Mouse (Mus musculus): ENCODE results near the gene Poc1b. TPM values are rescaled to one million over a fixed set of nuclear protein-coding genes. Genes with fewer than 3 reads are reported as not detected.

Gene Poc1b
- polyA plus RNA-seq, 2 experiments, result 23.4 to 25.3 TPM

DNA sequence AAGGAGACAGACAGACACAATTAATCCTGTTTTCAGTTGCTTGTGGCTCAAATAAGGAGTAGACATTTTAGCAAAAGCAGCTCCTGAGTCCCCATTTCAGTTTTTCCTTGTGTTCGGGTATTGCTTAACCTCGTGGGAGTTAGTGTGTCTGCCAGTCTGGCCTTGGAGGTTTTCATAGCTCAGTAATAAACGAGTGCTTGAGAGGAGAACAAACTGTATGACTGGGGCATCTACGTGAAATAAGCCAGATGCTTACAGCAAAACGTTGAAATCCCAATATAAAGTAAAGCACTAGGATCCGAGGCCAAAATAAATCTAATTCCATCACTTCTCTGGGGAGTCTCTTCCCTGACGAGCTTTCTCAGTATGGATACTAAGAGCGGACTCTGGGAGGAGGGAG is 38.8 kb downstream of the Poc1b start:
- H3K4me2 ChIP-seq (replicated peaks; ENCODE audit: low read depth, low read length, severe bottlenecking), result no peak overlapping the region
- H3K9ac ChIP-seq (ENCODE audit: low read depth, low read length, severe bottlenecking), result no peak overlapping the region
- 71% methylated on average over 8 of the region's 8 CpGs for WGBS
- no peaks in the 10 kb centered on the region for H3K4me1 ChIP-seq (ENCODE audit: control insufficient read depth, insufficient read depth, low read length)
- H3K27me3 ChIP-seq (ENCODE audit: control insufficient read depth, insufficient read depth, low read length), result no peaks in the 10 kb centered on the region
- ATAC-seq (ENCODE audit: low FRiP score, low read depth), result no peak
- TF ChIP-seq POLR2A (IDR thresholded peaks at IDR 0.05; ENCODE audit: borderline replicate concordance, extremely low read depth, insufficient read depth, insufficient read length), result no peak
- no peak for DNase-seq (ENCODE audit: low spot score)
- H3K9me3 ChIP-seq (ENCODE audit: control insufficient read depth, low read length), result no peaks in the 10 kb centered on the region
- H3K36me3 ChIP-seq (ENCODE audit: control insufficient read depth, insufficient read depth, low read length), result peaks cover 12% of the 10 kb centered on the region
- H3K27ac ChIP-seq (replicated peaks; ENCODE audit: low read depth, low read length), result no peak overlapping the region
- no peak overlapping the region for H3K4me3 ChIP-seq (replicated peaks; ENCODE audit: low read length)

DNA sequence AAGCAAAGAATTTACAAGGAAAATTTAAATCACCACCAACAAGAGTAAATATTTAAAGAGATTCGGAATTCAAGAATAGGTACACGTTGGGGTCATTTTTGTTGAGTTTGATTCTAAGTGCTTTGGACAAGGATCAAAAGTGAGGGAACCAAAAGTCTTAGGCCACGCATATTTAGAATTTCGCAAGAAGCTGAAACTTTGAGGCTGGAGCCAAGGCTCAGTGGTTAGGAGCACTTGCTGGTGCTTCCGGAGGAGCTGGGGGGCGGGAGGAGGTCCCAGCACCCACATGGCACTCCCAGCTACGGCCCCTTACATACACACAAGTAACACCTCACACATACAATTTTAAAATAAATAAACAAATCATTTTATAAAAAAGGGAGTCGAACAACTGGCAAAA is 39.8 kb downstream of the Poc1b start:
- Histone ChIP-seq H3K4me3 (replicated peaks; ENCODE audit: low read length) (no peak overlapping the region), H3K9ac (ENCODE audit: low read depth, low read length, severe bottlenecking) (no peak overlapping the region), H3K36me3 (ENCODE audit: control insufficient read depth, insufficient read depth, low read length) (peaks cover 12% of the 10 kb centered on the region), H3K9me3 (ENCODE audit: control insufficient read depth, low read length) (no peaks in the 10 kb centered on the region), H3K4me2 (replicated peaks; ENCODE audit: low read depth, low read length, severe bottlenecking) (no peak overlapping the region), H3K27ac (replicated peaks; ENCODE audit: low read depth, low read length) (no peak overlapping the region), H3K4me1 (ENCODE audit: control insufficient read depth, insufficient read depth, low read length) (no peaks in the 10 kb centered on the region), H3K27me3 (ENCODE audit: control insufficient read depth, insufficient read depth, low read length) (no peaks in the 10 kb centered on the region)
- WGBS, result 95% methylated on average over 8 of the region's 8 CpGs
- ATAC-seq (ENCODE audit: low FRiP score, low read depth) (no peak), DNase-seq (ENCODE audit: low spot score) (no peak)
- TF ChIP-seq POLR2A (IDR thresholded peaks at IDR 0.05; ENCODE audit: borderline replicate concordance, extremely low read depth, insufficient read depth, insufficient read length), result no peak

DNA sequence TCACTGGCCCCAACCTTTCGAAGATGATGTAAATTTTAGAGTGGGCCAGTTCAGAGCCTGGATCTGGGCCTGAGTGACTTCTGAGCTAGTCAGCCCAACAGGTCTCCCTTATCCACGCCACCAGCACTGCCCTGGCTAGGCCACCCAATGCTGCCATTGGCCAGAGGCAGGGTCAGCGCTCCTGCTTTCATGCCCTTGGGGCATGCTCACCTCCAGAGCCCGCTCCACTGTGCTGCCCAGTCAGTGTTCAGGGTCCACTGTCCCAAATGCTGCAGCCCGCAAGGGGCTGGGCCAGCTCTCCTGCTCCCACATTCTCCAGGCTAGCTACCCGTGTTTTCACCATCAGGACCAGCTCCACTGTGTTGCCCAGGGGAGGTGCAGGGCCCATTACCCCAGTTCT is 43.2 kb downstream of the Poc1b start:
- Histone ChIP-seq H3K9ac (ENCODE audit: low read depth, low read length, severe bottlenecking) (no peak overlapping the region), H3K27me3 (ENCODE audit: control insufficient read depth, insufficient read depth, low read length) (no peaks in the 10 kb centered on the region), H3K36me3 (ENCODE audit: control insufficient read depth, insufficient read depth, low read length) (peaks cover 8% of the 10 kb centered on the region), H3K9me3 (ENCODE audit: control insufficient read depth, low read length) (no peaks in the 10 kb centered on the region), H3K27ac (replicated peaks; ENCODE audit: low read depth, low read length) (no peak overlapping the region), H3K4me3 (replicated peaks; ENCODE audit: low read length) (no peak overlapping the region), H3K4me2 (replicated peaks; ENCODE audit: low read depth, low read length, severe bottlenecking) (no peak overlapping the region), H3K4me1 (ENCODE audit: control insufficient read depth, insufficient read depth, low read length) (no peaks in the 10 kb centered on the region)
- TF ChIP-seq POLR2A (IDR thresholded peaks at IDR 0.05; ENCODE audit: borderline replicate concordance, extremely low read depth, insufficient read depth, insufficient read length), result no peak
- ATAC-seq (ENCODE audit: low FRiP score, low read depth) (no peak), DNase-seq (ENCODE audit: low spot score) (no peak)
- WGBS, result 90% methylated on average over 6 of the region's 6 CpGs

DNA sequence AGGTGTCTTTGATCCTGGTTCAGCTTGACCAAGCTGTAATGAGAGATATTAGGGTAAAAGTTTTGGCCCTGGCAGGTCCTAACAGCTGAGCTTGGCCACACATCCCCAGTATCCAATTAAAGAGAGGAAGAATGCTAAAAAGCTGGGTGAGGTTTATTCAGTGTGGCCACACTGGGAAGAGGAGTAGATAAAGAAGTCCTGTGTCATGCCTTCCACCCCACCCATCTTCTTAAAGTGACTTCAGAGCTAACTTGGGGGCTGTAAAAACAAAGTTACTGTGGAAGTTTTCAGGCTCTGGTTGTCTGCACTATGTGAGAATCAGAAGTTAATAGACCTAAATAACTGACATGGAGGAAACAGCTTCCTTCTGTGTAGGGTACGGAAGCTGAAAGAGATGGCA is 44.7 kb downstream of the Poc1b start:
- Histone ChIP-seq H3K9me3 (ENCODE audit: control insufficient read depth, low read length) (no peaks in the 10 kb centered on the region), H3K36me3 (ENCODE audit: control insufficient read depth, insufficient read depth, low read length) (peaks cover 5% of the 10 kb centered on the region; the same call in 1 of the 2 replicates), H3K27me3 (ENCODE audit: control insufficient read depth, insufficient read depth, low read length) (no peaks in the 10 kb centered on the region), H3K4me2 (replicated peaks; ENCODE audit: low read depth, low read length, severe bottlenecking) (no peak overlapping the region), H3K27ac (replicated peaks; ENCODE audit: low read depth, low read length) (no peak overlapping the region), H3K4me3 (replicated peaks; ENCODE audit: low read length) (no peak overlapping the region), H3K4me1 (ENCODE audit: control insufficient read depth, insufficient read depth, low read length) (no peaks in the 10 kb centered on the region), H3K9ac (ENCODE audit: low read depth, low read length, severe bottlenecking) (no peak overlapping the region)
- DNase-seq (ENCODE audit: low spot score) (no peak), ATAC-seq (ENCODE audit: low FRiP score, low read depth) (no peak)
- WGBS, result 89% methylated on average over 1 of the region's 1 CpGs
- no peak for TF ChIP-seq POLR2A (IDR thresholded peaks at IDR 0.05; ENCODE audit: borderline replicate concordance, extremely low read depth, insufficient read depth, insufficient read length)

DNA sequence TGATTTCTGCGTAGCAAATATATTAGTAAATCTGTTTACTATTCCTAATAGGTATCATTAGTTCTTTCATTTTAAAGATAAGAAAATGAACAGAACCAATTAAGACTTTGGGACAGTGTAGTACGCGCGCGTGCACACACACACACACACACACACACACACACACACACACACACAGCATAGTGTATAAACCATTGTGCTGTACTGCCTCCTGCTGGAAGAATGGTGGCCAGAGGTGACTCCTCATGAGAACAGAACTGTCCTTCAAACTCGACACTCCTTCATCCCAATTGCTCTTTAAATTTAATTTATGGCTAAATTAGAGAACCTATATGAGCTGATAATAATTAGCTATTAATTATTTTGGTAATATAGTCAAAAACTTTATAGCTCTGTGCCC is 45.2 kb downstream of the Poc1b start:
- H3K9ac ChIP-seq (ENCODE audit: low read depth, low read length, severe bottlenecking), result no peak overlapping the region
- H3K9me3 ChIP-seq (ENCODE audit: control insufficient read depth, low read length), result no peaks in the 10 kb centered on the region
- H3K27ac ChIP-seq (replicated peaks; ENCODE audit: low read depth, low read length), result no peak overlapping the region
- no peak overlapping the region for H3K4me2 ChIP-seq (replicated peaks; ENCODE audit: low read depth, low read length, severe bottlenecking)
- ATAC-seq (ENCODE audit: low FRiP score, low read depth), result no peak
- H3K36me3 ChIP-seq (ENCODE audit: control insufficient read depth, insufficient read depth, low read length), result 0 out of 2 replicates have a peak, but pooled peaks cover 5% of the 10 kb centered on the region
- TF ChIP-seq POLR2A (IDR thresholded peaks at IDR 0.05; ENCODE audit: borderline replicate concordance, extremely low read depth, insufficient read depth, insufficient read length), result no peak
- no peaks in the 10 kb centered on the region for H3K27me3 ChIP-seq (ENCODE audit: control insufficient read depth, insufficient read depth, low read length)
- no peak for DNase-seq (ENCODE audit: low spot score)
- WGBS, result 89% methylated on average over 6 of the region's 6 CpGs
- no peaks in the 10 kb centered on the region for H3K4me1 ChIP-seq (ENCODE audit: control insufficient read depth, insufficient read depth, low read length)
- no peak overlapping the region for H3K4me3 ChIP-seq (replicated peaks; ENCODE audit: low read length)

DNA sequence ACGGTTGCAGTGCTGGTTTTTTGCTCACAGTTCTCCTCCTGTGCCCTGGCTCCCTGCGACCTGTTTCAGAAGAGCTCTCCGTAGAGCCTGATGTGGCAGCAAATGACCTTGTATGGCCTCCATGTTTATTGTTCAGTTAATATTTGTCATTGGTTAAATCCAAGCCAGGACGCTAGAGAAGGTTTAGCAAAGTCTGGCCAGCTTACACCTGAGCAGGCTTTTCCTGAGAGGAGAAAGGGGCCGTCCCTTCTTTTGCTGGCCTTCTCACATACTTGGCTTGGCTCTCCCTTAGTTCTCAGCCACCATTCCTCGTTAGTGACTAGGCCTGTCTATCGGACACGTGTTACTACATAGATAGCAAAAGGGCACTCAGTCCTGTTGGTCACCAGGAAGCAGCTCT is 47.8 kb downstream of the Poc1b start:
- Histone ChIP-seq H3K27ac (replicated peaks; ENCODE audit: low read depth, low read length) (no peak overlapping the region), H3K9me3 (ENCODE audit: control insufficient read depth, low read length) (no peaks in the 10 kb centered on the region), H3K4me3 (replicated peaks; ENCODE audit: low read length) (no peak overlapping the region), H3K36me3 (ENCODE audit: control insufficient read depth, insufficient read depth, low read length) (0 out of 2 replicates have a peak, but pooled peaks cover 6% of the 10 kb centered on the region), H3K4me1 (ENCODE audit: control insufficient read depth, insufficient read depth, low read length) (no peaks in the 10 kb centered on the region), H3K9ac (ENCODE audit: low read depth, low read length, severe bottlenecking) (no peak overlapping the region), H3K4me2 (replicated peaks; ENCODE audit: low read depth, low read length, severe bottlenecking) (no peak overlapping the region), H3K27me3 (ENCODE audit: control insufficient read depth, insufficient read depth, low read length) (no peaks in the 10 kb centered on the region)
- 89% methylated on average over 8 of the region's 8 CpGs for WGBS
- ATAC-seq (ENCODE audit: low FRiP score, low read depth), result no peak
- no peak for DNase-seq (ENCODE audit: low spot score)
- TF ChIP-seq POLR2A (IDR thresholded peaks at IDR 0.05; ENCODE audit: borderline replicate concordance, extremely low read depth, insufficient read depth, insufficient read length), result no peak
